Mouse (Mus musculus) liver, postnatal 0 days (tissue): ENCODE data around the gene Igfbp7. TPM values are rescaled to one million over a fixed set of nuclear protein-coding genes. Genes with fewer than 3 reads are reported as not detected.
A peak's percentile ranks its signal among the peaks of the same experiment; 100 is the strongest.

ENCODE experiments used
- ATAC-seq: fragments of 200-750 bp; cut with Nextera tagmentation; 2 replicates; pipeline ENCODE4 v1.8.0; 2017; ENCODE audit warnings: mild to moderate bottlenecking, moderate library complexity
- DNase-seq: peaks from one replicate; pipeline ENCODE4 v3.0.0-alpha.2; 2016
- H3K27ac ChIP-seq: fragments of 300-500 bp; sonication (generic); 2 replicates; pipeline ENCODE4 v1.5.1; 2014; ENCODE audit warnings: antibody characterized with exemption, moderate library complexity, mild to moderate bottlenecking, low read depth
- H3K27me3 ChIP-seq: fragments of 300-500 bp; sonication (generic); 2 replicates; pipeline ENCODE4 v1.6.1; 2014; ENCODE audit warnings: low read length, control low read depth, mixed read lengths; ENCODE audit not compliant: insufficient read depth
- H3K36me3 ChIP-seq: fragments of 300-500 bp; sonication (generic); replicated peaks from 2 replicates; pipeline ENCODE4 v1.6.1; 2014; ENCODE audit warnings: mild to moderate bottlenecking, control low read depth, low read length, moderate library complexity, mixed read lengths; ENCODE audit not compliant: insufficient read depth
- H3K4me1 ChIP-seq: fragments of 300-500 bp; sonication (generic); 2 replicates; pipeline ENCODE4 v1.6.1; 2014; ENCODE audit warnings: antibody characterized with exemption, mild to moderate bottlenecking, control low read depth; ENCODE audit not compliant: insufficient read depth
- H3K4me2 ChIP-seq: fragments of 300-500 bp; sonication (generic); 2 replicates; pipeline ENCODE4 v1.6.1; 2014; ENCODE audit warnings: low read depth, mild to moderate bottlenecking, low read length, moderate library complexity, mixed read lengths
- H3K4me3 ChIP-seq: fragments of 300-500 bp; sonication (generic); 2 replicates; pipeline ENCODE4 v1.5.1; 2014; ENCODE audit warnings: low read depth, low read length
- H3K9ac ChIP-seq: fragments of 300-500 bp; sonication (generic); replicated peaks from 2 replicates; pipeline ENCODE4 v1.6.1; 2014; ENCODE audit warnings: mild to moderate bottlenecking, moderate library complexity
- H3K9me3 ChIP-seq: fragments of 300-500 bp; sonication (generic); 2 replicates; pipeline ENCODE4 v1.6.1; 2016; ENCODE audit warnings: mild to moderate bottlenecking, control low read depth, low read length, mixed read lengths
- CTCF ChIP-seq: sonication (generic); IDR thresholded peaks from 2 replicates; pipeline ENCODE4 v1.5.1; 2016; ENCODE audit warnings: antibody characterized with exemption, low read depth
- EP300 ChIP-seq: IDR thresholded peaks from 2 replicates; pipeline ENCODE4 v1.6.1; 2016; ENCODE audit warnings: antibody characterized with exemption, low read depth, mild to moderate bottlenecking
- WGBS: fragments of 180-500 bp; shearing (Covaris S2); extraction: QIAGEN DNeasy Blood & Tissue Kit; methylation state at CpG from one replicate; pipeline ENCODE4 v1.1.7; 2014; ENCODE audit not compliant: insufficient replicate concordance; 5-methylcytosine and 5-hydroxymethylcytosine counted together
- polyA plus RNA-seq: library from polyadenylated mRNA; unstranded; fragments of >200 nt; fragmentation: Nextera tagmentation; extraction: Ambion mirVana; gene quantifications from 2 replicates; pipeline ENCODE4 v1.2.1, GENCODE M21; 2015

The Igfbp7 gene
- polyA plus RNA-seq, 1 experiment from 2014 or later, result 89.6 TPM

DNA sequence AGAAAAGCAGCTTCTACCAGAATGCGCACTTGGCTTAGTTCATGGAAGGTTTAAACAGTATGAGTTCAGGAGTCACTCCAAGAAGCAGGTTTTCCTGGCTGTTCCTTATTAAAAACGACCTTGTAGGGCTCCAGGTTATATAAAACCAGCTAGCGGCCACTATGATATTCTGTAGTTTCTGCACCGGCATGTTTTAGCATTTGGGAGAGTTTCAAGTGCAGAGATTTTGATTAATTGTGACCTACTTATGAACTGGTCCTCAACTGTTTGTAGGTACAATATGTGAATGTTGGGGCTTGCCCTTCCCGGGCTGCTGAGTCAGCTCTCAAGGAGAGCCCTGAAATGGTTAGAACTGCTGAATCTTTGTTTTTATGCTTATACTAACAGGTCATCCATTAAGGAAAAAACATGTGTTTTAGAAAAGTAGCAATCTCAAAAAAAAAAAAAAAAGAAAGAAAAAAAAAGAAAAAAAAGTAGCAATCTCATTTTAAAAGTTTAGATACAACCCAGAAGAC is 37.4 kb downstream of the Igfbp7 start:
- no peak for DNase-seq
- ATAC-seq, result no peak
- no peaks in the 10 kb centered on the region for H3K9me3 ChIP-seq
- H3K4me2 ChIP-seq, result no peak overlapping the region
- H3K9ac ChIP-seq, result no peak overlapping the region
- no peak overlapping the region for H3K4me3 ChIP-seq
- no peak overlapping the region for H3K27ac ChIP-seq
- TF ChIP-seq EP300 (no peak), CTCF (no peak)
- WGBS, result 70% methylated on average over 5 of the region's 5 CpGs
- no peaks in the 10 kb centered on the region for H3K27me3 ChIP-seq
- H3K36me3 ChIP-seq, result no peaks in the 10 kb centered on the region
- peaks cover 10% of the 10 kb centered on the region for H3K4me1 ChIP-seq

DNA sequence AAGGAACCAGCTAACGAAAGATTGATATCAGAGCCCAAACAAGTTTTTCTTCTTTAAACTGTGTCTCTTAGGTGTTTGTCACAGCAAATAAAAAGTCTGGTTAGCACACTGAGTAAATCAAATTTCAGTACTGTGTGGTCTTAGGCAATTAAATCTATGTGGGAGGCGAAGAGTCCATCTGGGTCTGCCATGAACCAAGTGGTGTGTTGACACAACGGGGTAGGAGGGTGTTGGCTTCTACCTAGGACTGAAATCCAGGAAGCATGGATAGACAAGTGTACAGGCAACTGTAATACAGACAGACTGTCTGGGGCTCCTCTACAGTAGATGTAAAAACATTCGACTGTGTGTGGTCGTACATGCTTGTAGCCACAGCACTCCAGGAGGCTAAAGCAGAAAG is 38.4 kb downstream of the Igfbp7 start:
- Histone ChIP-seq H3K9me3 (no peaks in the 10 kb centered on the region), H3K4me1 (peaks cover 10% of the 10 kb centered on the region), H3K27ac (no peak overlapping the region), H3K4me2 (no peak overlapping the region), H3K9ac (no peak overlapping the region), H3K36me3 (no peaks in the 10 kb centered on the region), H3K27me3 (no peaks in the 10 kb centered on the region), H3K4me3 (no peak overlapping the region)
- 58% methylated on average over 5 of the region's 5 CpGs for WGBS
- ATAC-seq, result peak; percentile 40; the same call in 1 of the 2 replicates
- no peak for DNase-seq
- no peak for TF ChIP-seq EP300
- no peak for TF ChIP-seq CTCF

- H3K27ac ChIP-seq, result no peak overlapping the region
- no peaks in the 10 kb centered on the region for H3K36me3 ChIP-seq
- TF ChIP-seq EP300, result no peak
- no peak for TF ChIP-seq CTCF
- DNase-seq (no peak), ATAC-seq (no peak)
- H3K4me1 ChIP-seq, result peaks cover 8% of the 10 kb centered on the region
- H3K9ac ChIP-seq, result no peak overlapping the region
- no peak overlapping the region for H3K4me2 ChIP-seq
- no peaks in the 10 kb centered on the region for H3K9me3 ChIP-seq
- no peak overlapping the region for H3K4me3 ChIP-seq
- no peaks in the 10 kb centered on the region for H3K27me3 ChIP-seq
- WGBS, result 49% methylated on average over 7 of the region's 7 CpGs
These were observed 39.6 kb downstream of the Igfbp7 start for GRCm38 (mm10) chr5:77368194-77368593.

DNA sequence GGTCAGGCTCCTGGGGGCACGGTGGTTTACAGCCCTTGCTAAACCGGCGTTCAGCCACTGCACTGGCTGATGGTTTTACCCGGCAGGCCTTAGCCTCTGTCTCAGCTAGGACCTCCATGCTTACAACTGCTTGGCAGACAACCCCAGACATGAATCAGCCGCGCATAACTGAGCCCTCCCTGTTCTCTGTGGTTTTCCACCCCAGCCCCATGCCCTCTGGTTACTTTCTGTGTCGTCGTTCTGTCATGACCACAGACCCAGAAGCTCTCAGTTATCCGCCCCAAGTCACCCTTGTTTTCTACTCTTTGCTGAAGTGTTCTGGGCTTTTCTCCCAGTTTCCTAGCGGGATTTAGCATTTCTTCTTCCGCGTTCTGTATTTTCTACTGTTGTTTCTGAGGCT is 40.2 kb downstream of the Igfbp7 start:
- WGBS, result 46% methylated on average over 12 of the region's 12 CpGs
- H3K27ac ChIP-seq, result no peak overlapping the region
- DNase-seq, result no peak
- H3K4me2 ChIP-seq, result no peak overlapping the region
- TF ChIP-seq CTCF (no peak), EP300 (no peak)
- no peak overlapping the region for H3K9ac ChIP-seq
- no peaks in the 10 kb centered on the region for H3K27me3 ChIP-seq
- H3K4me3 ChIP-seq, result no peak overlapping the region
- no peak for ATAC-seq
- no peaks in the 10 kb centered on the region for H3K9me3 ChIP-seq
- no peaks in the 10 kb centered on the region for H3K36me3 ChIP-seq
- H3K4me1 ChIP-seq, result peaks cover 8% of the 10 kb centered on the region

- no peak overlapping the region for H3K4me3 ChIP-seq
- no peak overlapping the region for H3K9ac ChIP-seq
- no peak overlapping the region for H3K27ac ChIP-seq
- no peak overlapping the region for H3K4me2 ChIP-seq
- no peaks in the 10 kb centered on the region for H3K27me3 ChIP-seq
- no peaks in the 10 kb centered on the region for H3K36me3 ChIP-seq
- TF ChIP-seq EP300 (no peak), CTCF (no peak)
- H3K9me3 ChIP-seq, result no peaks in the 10 kb centered on the region
- no peak for ATAC-seq
- no peak for DNase-seq
- H3K4me1 ChIP-seq, result peaks cover 4% of the 10 kb centered on the region; the same call in 1 of the 2 replicates
- WGBS, result 91% methylated on average over 1 of the region's 1 CpGs
These were observed 40.7 kb downstream of the Igfbp7 start for GRCm38 (mm10) chr5:77367145-77367544.

DNA sequence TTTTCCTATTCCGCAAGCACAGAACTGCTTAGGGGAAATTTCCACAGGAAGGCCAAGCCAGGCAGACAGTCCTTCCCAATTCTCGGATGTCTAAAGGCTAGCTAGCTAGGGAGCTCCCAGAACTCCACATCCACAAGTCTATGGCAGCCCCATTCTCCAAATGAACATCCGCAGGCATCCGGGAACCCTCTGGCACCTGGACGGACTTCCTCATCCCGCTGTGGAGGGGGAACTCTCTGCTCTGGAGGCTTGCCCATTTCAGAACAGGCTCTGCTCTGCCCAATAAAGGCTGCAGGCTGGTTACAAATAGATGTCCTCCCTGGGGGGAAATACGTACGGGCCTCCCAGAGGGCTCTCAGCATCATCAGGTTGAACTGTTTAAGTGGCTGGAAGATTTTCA is 41.5 kb downstream of the Igfbp7 start:
- no peak for TF ChIP-seq EP300
- no peak for TF ChIP-seq CTCF
- Histone ChIP-seq H3K9me3 (no peaks in the 10 kb centered on the region), H3K27ac (no peak overlapping the region), H3K4me3 (no peak overlapping the region), H3K36me3 (no peaks in the 10 kb centered on the region), H3K4me1 (peaks cover 3% of the 10 kb centered on the region; the same call in 1 of the 2 replicates), H3K4me2 (no peak overlapping the region), H3K27me3 (no peaks in the 10 kb centered on the region), H3K9ac (no peak overlapping the region)
- ATAC-seq, result no peak
- WGBS, result 77% methylated on average over 8 of the region's 8 CpGs
- no peak for DNase-seq

DNA sequence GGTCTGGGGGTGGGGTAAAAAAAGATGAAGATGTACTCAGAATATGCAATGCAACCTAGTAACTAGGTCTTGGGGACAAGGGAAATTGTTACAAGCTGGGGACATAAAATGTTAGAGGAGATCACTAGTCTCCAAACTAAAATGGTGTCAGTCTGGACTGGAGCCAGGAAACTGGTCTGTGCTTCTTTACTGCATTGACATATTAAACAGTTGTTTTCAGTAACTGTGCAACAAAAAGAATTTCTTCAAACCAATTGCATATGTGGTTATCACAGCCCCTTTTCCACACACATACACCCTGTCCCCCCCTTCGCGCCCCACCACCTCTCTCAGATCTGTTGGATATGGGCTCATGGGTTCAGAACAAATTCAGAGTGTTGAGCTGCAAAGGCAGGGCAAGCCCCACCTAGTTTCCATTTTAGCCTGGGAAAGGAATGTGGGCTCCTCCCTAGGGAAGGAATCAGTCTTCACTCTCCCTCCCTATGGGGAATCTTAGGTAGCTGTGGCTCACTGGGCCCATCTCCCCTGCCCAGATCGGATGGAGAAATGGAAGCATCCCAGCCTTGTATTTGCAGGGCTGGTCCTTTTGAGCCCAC is 43.3 kb downstream of the Igfbp7 start:
- Histone ChIP-seq H3K4me2 (no peak overlapping the region), H3K27me3 (no peaks in the 10 kb centered on the region), H3K36me3 (no peaks in the 10 kb centered on the region), H3K4me3 (no peak overlapping the region), H3K4me1 (0 out of 2 replicates have a peak, but pooled peaks cover 3% of the 10 kb centered on the region), H3K9ac (no peak overlapping the region), H3K27ac (no peak overlapping the region), H3K9me3 (no peaks in the 10 kb centered on the region)
- DNase-seq, result no peak
- TF ChIP-seq EP300 (no peak), CTCF (no peak)
- no peak for ATAC-seq
- 91% methylated on average over 3 of the region's 3 CpGs for WGBS
